Mouse (Mus musculus) erythroblast, embryonic 14.5 days (primary cell): ENCODE measurements around the gene Vars2.

Experiments
- GATA1 ChIP-seq: IDR thresholded peaks from 2 replicates; pipeline ENCODE4 v1.6.1; 2012; ENCODE audit warnings: low read length, inconsistent platforms, mixed read lengths
- TAL1 ChIP-seq: IDR thresholded peaks from 3 replicates; pipeline ENCODE4 v1.6.1; 2012; ENCODE audit warnings: low read length, inconsistent platforms, mixed read lengths

GRCm38 (mm10) chr17:35703065-35703464 lies 35.7 kb upstream of the Vars2 start:
- TF ChIP-seq GATA1 (no peak), TAL1 (no peak)
